Mouse (Mus musculus): ENCODE data around the gene Erg.
A peak's percentile ranks its signal among the peaks of the same experiment; 100 is the strongest.

The Erg gene

DNA sequence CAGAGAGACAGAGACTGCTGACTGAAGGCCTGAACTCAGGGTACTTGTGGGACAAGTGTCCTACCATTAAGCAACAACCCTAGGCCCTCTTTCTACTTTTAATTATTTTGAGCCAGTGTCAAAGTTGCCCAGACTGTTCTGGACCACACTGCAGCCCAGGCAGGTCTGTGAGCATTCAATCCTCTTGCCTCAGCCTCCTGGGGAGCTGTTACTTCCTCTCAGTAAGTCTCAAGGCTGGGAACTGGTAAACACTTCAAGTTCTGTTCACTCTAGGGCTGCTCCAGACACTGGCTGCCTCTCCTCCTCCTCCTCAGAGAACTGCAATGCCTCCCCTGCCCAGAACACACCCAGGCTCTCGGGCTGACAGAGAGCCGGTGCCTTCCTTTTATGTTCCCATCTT is 140.0 kb downstream of the Erg start:
- DNase-seq (ENCODE audit: low read depth, low spot score) = no peak

DNA sequence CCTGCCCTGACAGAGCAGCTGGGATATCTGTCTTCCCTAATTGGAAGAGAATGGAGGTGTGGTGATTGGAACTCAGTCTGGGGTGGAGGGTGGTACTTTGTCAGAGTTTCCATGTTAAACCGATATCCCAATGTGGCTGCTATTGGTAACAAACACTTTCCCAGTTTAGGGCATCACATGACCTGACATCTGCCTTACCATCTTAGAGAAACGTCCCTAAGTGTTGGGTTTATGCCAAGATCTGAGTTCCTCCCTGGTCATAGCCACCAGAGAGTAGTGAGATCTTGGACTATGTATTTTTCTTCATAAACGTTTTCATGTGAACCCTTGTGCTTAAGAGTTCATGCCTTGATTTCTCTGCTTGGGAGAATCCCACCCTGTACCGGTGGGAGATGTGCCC is 144.4 kb downstream of the Erg start:
- no peak for DNase-seq (ENCODE audit: low read depth, low spot score)

GRCm38 (mm10) chr16:95441179-95441578 is 145.2 kb downstream of the Erg start:
- DNase-seq (ENCODE audit: low read depth, low spot score) = no peak

- DNase-seq (ENCODE audit: low read depth, low spot score) = peak; percentile 85
These were observed 146.1 kb downstream of the Erg start for GRCm38 (mm10) chr16:95440334-95440733.

GRCm38 (mm10) chr16:95439794-95440193 is 146.6 kb downstream of the Erg start:
- DNase-seq (ENCODE audit: low read depth, low spot score) = no peak

- no peak for DNase-seq (ENCODE audit: low read depth, low spot score)
These were observed 147.4 kb downstream of the Erg start for GRCm38 (mm10) chr16:95438848-95439540.

DNA sequence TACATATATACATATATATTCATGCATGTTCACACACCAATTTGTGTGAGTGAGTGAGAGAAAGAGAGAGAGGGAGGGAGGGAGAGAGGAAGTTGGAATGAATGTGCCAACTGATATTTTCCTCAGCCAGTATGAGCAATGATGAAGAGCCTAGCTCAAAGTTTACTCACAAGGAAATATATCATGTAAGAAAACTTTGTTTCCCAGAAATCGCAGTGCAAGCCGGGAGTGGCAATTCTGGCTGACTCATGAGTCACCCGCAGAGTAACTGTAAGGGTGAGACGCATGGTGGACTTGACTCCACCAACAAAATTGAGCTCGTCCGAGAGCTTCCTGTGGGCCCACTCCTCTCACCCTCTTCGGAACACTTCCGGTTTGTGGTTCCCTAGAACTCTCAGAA is 149.8 kb downstream of the Erg start:
- no peak for DNase-seq (ENCODE audit: low read depth, low spot score)

DNA sequence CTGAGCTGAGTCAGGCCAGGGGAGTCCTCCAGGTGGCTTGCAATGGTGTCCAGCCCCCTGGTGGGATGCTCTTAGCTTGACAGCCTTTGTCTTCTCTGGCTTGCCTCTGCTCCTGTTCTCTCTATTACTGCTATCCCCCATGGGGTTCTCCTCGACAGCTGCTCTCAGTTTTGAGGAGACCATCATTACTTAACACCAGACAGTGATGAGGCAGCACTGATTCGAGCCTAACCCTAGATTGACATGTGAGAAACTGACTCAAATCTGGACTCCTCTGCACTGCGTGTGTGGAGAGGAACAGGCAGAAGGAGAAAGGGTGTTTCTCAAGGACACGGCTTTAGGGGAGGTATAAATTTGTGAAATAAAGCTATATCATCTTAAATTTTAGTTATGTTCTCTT is 150.3 kb downstream of the Erg start:
- no peak for DNase-seq (ENCODE audit: low read depth, low spot score)

- no peak for DNase-seq (ENCODE audit: low read depth, low spot score)
These were observed 152.0 kb downstream of the Erg start for GRCm38 (mm10) chr16:95434434-95434833.

DNA sequence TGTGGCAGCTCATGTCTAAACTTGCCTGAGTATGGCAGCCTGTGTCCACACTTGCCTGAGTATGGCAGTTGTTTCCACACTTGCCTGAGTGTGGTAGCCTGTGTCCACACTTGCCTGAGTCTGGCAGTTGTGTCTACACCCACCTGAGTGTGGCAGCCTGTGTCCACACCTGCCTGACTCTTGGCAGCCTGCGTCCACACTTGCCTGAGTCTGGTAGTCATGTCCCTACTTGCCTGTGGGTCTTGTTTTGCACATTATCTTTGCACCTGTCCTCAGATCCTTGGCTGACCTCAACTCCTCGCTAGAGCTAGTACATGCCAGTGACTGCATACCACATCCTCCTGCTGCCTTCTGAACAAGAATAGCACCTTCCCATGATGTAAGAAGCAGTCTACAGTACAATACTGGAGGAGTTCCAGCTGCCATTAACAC is 153.8 kb downstream of the Erg start:
- DNase-seq (ENCODE audit: low read depth, low spot score) = no peak

- no peak for DNase-seq (ENCODE audit: low read depth, low spot score)
These were observed 156.5 kb downstream of the Erg start for GRCm38 (mm10) chr16:95429851-95430250.

- DNase-seq (ENCODE audit: low read depth, low spot score) = no peak
These were observed 158.2 kb downstream of the Erg start for GRCm38 (mm10) chr16:95428239-95428638.

DNA sequence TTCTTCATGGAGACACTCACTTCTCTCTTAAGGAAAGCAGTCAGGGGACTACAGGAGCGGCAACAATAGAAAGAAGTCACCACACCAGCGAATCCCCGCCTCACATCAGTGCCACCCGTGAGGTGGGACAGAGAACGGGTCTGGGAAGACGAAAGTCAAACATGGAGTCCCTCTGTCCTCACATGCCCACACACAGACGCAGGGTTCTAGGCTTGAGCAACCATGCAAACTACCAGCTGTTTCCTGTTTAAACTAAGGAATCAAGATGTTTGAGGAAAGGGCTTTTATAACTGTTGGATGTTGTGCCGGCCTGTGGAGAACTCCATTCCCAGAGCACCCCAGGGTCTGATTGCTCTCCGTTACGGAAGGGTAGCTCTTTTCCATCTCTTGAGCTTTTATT is 158.9 kb downstream of the Erg start:
- DNase-seq (ENCODE audit: low read depth, low spot score) = no peak

DNA sequence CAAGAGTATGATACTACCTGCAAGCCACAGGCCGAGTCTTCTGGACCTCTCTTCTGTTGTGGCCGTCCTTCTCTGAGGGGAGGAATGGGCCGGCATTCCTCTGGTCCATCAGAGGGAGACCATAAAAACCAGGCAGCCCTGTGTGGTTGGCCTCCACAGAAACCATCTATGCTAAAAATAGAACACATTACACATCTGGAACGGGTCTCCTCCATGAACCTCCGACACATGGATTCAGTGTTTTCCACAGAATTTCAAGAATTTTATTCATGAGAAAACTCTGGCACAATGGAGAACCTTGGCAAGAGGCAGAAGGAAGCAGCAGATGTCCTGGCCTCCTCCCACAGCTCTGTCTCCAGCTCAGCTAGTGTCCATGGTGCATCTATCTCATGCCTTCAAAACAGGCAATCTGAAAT is 163.7 kb downstream of the Erg start:
- peak; percentile 88 for DNase-seq (ENCODE audit: low read depth, low spot score)

DNA sequence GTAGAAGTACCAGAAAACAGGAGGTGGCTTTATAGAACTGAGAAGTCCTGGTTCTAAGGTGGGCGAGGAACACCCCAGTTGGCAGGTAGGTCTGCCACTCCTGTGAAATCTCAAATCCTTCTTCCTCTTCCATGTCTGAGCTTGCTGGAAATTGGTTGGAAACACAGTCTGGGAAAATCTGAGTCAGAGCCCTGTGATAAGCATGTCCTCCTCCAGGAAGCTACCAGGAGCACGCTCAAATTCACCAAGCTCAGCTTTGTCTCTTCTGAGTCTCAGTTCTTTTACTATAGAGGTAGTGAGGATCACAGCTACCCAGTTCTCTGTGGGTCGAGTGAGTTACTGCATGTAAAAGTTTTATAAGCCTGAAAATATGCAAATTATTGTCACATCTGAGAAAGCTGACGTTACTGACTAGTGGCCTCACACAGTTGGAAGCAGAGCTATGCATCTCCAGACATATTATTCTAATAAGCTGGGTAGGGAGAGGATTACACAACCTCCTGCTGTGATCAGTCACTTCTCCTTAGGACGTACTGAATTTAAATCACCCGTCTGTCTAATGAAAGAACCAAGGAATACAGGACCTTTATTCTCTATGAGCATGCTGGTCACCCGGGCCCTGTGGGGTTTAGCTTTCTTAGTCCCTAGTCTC is 165.0 kb downstream of the Erg start:
- peak; percentile 63 for DNase-seq (ENCODE audit: low read depth, low spot score)

DNA sequence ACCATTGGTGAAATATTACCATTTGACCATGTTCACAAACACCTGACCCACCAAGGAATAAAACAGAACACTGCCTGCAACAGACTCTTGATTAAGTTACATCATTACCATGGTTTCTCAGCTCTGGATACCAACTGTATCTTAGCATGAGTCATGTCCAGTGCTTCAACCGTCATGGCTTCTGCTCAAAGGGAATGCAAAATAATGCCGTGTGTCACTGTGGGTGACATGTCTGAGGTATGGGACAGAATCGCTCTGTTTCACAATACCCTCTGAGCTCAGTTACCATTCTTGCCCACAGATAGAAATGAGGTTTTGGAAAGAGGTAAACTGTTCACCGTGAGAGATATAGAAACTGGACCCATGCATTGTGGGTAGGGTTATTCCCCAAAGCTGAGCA is 170.5 kb downstream of the Erg start:
- DNase-seq (ENCODE audit: low read depth, low spot score) = no peak

DNA sequence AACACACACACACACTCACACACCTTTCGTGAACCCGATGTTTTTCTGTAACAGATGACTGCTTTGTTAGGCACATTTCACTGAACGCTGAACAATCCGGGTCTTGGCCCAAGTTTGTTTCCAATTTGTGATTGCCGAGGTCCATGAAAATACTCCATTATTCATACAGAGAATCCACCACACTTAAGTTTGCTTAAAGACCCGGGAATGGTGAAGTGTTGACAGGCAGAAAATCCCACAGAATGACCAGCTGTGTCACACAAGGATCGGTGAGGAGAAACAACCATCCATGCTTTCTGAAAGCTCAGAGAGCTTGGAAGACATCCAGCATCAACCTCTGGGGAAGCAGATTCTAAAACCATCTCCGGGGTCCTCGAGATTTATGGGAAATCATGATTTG is 171.0 kb downstream of the Erg start:
- no peak for DNase-seq (ENCODE audit: low read depth, low spot score)

DNA sequence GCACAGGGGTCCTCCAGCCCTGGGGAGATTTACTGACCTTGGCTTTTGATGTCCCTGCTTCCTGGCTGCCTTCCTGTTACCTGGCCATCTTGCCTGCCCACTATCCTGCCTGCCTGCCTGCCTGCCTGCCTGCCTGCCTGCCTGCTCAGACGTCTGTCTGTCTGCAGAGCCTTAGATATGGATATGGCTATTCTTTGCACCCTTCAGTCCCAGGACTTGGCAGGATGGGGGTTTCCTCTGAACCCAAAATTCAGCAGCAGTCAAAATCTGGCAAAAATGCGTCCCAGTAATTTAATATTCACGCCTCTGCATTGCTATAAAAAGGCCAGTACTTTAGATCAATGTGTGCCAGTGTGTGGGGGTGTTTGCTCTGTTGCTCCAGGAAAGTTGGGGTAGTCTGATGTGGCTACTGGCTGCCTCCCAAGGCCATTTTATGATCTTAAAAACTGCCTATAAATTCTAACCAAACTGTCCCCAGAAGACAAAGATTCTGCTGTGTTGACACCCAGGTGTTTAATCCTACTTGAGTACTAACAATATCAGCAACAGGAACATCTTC is 172.9 kb downstream of the Erg start:
- peak; percentile 71 for DNase-seq (ENCODE audit: low read depth, low spot score)

DNA sequence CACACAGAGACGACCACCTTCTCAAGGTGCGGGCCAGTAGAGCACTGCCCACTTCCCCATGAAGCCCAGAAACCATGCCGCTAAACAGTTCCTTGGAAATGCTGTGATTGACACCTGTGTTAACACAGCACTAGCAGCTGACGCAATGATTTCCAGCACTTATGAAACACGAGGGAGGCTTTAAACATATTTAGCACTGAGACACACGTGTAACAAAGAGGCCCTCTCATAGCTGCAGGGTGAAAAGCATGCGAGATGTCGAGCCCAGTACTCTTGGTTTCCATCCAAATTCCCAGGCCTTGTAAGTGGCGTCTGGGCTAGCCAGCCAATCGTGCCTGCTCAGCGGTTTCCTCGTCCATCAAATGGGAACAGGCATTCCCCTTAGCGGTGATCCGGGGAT is 178.3 kb downstream of the Erg start:
- DNase-seq (ENCODE audit: low read depth, low spot score) = peak; percentile 48

GRCm38 (mm10) chr16:95405496-95405895 is 180.9 kb downstream of the Erg start:
- DNase-seq (ENCODE audit: low read depth, low spot score) = no peak

GRCm38 (mm10) chr16:95403453-95403852 is 182.9 kb downstream of the Erg start:
- DNase-seq (ENCODE audit: low read depth, low spot score) = peak; percentile 52

DNA sequence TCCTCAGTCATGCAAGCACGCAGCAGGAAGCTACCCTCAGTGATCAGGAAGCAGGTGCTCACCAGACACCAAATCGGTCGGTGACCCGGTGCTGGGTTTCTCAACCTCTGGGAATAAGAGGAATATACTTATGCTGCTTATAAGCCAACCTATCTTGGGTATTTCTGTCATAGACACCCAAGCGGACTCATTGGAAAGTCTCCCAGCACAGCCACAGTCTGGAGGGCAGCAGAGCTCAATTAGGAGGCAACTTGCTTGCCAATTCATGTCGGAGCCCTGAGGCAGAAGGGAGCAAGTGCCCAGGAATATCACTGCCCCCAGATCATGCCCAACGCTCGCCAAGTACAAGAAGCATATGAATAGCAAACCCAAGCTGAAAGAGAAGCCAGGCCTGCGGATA is 184.5 kb downstream of the Erg start:
- peak; percentile 78 for DNase-seq (ENCODE audit: low read depth, low spot score)

- peak; percentile 79 for DNase-seq (ENCODE audit: low read depth, low spot score)
These were observed 187.5 kb downstream of the Erg start for GRCm38 (mm10) chr16:95398761-95399343.

Measured in brain, adult 2 months (tissue).